Mouse (Mus musculus) layer of hippocampus, postnatal 25 days (tissue): ENCODE measurements around the gene Rp9. TPM values are rescaled to one million over a fixed set of nuclear protein-coding genes. Genes with fewer than 3 reads are reported as not detected.
"Not testable (repeated sequence)": the region's sequence is repeated elsewhere in the genome, so short reads cannot be mapped to it uniquely, and the experiment has no call there.

Experiments used
- DNase-seq, 2 experiments: peaks; one replicate each; pipeline ENCODE4 v3.0.0; 2022; ENCODE audit warnings: mixed read lengths in 2 of 2, low spot score in 1 of 2; ENCODE audit errors: extremely low spot score in 1 of 2
- total RNA-seq, 2 experiments: library from RNA; stranded (reverse); gene quantifications; 2 replicates each; pipeline ENCODE4 v1.2.3; 2021

Gene Rp9
- total RNA-seq, 2 experiments from 2014 or later: 29.2 to 32.4 TPM

DNA sequence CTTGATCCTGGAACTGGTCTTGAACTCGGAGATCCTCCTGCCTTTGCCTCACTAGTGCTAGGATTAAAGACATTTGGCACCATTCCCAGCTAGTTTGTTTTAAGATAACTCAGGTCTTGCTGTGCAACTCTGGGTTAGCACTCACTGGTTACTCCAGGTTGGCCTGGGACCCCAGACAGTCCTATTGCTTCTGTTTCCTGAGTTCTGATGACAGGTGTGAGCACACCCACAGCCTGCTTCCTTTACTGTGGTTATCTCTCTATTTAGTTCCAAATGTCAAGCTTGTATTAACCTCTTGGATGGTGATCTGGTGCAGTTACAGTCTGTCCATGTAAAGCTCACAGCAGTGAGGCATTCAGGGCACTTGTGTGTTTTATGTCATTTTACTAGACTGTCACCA, 46.0 kb downstream of the Rp9 start:
- DNase-seq: no peak

DNA sequence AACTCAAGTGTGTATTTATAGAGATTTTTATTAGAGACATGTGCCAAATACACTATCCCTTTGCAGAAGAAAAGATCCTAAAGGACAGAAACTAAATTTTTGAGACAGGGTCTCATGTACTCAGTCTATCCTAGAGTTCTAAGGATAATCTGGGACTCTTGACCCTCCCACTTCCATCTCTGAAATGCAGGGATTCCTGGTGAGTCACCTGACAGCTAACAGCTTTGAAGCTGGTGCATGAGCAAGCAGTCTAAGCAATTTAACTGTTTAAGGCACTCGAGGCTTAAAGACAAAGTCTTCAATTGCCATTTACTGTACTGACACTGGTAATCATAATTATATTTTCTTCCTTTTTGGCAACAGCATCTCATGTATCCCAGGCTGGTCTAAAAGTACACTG, 47.0 kb downstream of the Rp9 start:
- DNase-seq: no peak

DNA sequence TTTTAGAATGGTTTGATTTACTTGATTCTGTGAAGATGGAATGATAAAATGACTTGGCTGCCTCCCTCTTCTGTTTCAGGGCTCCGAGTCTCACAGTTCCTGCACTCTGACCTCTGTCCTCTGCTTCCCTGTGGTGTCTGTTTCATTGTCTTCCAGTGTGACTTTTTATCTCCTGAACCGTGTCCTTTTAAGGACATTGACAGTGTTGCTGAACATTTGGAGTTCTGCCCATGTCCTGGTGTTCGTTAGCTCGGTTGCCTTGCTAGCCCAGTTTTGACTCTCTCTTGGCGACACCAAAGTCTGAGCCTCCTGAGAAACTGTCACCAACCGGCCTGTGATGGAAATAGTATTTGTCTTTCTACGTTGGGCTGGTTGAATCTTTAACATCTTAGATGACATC, 49.1 kb downstream of the Rp9 start:
- no peak for DNase-seq

DNA sequence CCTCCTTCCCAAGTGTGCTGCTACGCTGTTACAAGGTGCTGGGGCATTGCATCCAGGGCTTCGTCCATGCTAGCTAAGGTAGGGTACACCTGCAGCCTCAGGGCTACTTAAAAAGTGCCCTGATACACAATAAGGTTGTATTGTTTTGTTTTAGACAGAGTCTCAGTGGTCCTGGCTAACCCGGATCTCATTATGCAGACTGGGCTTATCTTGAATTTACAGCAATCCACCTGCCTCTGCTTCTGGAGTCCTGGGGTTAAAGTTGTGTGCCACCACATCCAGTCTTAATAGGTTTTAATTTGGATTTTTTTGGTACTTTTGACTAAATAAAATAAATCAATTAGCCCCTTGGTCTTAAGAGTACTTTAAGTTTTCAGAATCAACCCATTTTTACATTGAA, 49.7 kb downstream of the Rp9 start:
- no peak for DNase-seq

DNA sequence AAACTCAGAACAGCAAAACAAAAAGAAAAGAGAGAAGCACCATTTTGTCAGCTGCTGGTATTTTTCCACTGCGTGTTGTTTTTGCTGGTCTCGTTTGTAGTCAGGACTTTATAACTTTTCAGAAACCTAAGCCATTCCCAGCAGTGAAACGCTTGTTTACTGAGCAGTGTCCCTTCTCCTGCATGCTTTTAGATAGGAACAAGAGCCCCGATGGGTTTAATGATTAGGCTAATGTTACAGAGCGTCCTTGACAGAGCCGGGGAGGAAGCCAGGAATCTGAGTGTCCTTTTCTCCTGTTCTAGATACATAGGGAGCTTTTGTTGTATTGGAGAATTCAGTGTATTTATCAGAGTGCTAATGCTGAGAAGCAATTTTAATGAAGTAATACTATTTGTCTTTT, 52.0 kb downstream of the Rp9 start:
- no peak for DNase-seq

DNA sequence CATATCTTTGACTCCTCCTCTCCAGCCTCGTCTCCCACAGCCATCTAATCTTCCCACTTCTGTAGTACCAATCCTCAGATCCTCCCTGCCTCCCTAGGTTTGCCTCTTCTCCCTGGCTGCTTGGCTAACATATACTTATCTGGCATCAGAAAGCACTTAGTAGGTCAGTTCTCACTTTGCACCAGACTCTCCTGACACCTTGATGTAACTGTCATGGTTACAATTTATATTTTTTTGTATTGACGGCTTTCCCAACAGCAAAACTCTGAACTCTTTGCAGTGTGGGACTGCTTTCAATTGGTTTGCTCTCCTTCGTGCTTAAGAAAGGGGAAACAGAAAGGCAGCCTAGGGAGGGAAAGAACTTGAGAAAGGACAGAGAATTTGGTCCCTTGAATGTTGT, 53.4 kb downstream of the Rp9 start:
- no peak for DNase-seq

DNA sequence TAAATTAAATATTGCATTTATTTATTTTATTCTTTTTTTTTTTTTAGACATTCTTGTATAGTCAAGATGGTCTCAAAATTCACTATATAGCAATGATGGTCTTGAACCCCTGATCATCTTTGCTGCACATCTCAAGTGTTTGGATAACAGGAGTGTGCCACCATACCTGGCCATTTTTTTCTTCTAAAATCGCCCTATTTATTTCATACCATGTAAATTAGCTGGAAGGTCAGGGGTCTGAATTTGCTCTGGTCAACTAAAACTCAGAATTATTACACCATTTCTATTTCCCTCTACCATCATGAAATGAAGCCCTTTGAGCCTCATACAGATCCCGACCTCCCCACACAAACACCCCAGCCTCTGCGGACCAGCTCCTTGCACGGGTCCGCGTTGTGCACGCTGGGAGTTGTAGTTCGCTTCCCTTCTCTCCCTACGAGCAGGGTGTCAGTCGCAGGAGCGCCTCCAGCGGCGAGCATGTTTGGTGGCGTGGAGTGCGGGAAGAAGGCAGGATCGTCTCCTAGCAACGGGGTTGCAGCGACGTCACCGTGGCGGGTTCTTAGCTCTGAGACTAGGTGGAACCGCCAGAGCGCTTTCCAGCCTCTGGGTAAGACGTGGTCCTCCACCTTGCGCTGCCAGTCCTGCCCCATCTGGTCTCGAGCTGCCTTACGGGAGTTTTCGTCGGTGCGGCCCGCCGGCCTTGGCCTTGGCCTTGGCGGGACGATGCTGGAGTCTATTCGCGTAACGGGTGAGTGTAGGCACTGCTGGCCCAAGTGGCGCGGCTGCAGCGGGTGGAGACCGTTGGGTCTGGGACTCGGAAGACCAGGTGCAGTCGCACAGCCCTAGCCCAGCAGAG, 58.3 kb downstream of the Rp9 start, which contains the start of gene 9530077C05Rik:
9530077C05Rik (plus strand) TSS at position 512 of the 856 bp plus-strand sequence.
- peak; percentile 91 to 94 for DNase-seq

DNA sequence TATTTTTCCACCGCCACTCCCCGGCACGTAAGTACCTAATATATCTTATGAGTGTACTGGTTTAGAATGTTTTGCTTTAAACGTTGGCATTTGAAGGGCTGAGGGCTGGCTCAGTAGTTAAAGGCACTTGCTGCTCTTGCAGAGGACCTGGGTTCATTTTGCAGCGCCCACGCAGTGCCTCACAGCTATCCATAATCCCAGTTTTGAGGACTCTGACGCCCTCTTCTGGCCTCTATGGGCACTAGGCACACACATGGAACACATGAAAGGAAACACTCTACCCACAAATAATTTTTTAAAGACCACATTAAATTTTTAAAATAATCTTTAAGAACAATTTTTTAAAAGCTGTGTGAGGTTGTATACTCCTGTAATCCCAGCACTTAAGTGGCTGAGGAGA, 60.0 kb downstream of the Rp9 start:
- DNase-seq: no peak

DNA sequence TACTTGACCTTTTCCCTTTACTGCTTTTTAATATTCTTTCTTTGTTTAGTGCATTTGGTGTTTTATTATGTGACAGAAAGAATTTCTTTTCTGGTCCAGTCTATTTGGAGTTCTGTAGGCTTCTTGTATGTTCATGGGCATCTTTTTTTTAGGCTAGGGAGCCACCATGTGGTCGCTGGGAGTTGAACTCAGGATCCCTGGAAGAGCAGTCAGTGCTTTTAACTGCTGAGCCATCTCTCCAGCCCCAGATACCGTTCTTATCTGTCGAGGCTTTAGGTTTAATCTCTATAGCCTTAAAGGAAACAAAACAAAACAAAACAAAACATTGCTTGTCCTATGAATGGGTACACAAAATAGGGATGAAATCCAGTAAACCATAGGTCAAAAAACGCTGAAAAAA, 61.2 kb downstream of the Rp9 start:
- DNase-seq: peak in 1 of 2 experiments; percentile 26

DNA sequence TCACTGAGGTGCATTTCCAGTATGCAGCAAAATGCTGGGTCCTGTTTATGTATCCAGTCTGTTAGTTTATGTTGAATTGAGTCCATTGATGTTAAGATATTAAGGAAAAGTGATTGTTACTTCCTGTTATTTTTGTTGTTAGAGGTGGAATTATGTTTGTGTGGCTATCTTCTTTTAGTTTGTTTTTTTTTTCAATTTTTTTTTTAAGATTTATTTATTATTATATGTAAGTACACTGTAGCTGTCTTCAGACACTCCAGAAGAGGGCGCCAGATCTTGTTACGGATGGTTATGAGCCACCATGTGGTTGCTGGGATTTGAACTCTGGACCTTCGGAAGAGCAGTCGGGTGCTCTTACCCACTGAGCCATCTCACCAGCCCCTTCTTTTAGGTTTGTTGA, 61.9 kb downstream of the Rp9 start:
- DNase-seq: not testable (repeated sequence)

DNA sequence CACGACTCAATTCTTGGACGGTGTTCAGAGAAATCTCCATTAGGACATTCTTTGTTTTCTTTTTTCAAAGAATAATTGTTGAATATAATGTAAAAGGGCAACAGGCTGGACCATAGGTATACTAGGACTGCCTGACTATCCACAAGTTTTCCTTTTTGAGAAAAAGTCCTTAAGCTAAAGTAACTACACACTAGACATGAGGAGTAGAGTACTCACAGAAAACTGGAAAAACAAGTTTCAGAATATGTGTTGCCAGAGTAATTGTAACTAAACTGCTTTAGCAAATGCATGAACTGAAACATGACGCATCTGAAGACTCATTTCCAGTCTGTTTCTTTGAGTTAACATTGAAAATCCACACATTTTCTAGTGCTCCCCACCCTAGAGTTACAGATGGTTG, 64.1 kb downstream of the Rp9 start:
- no peak for DNase-seq

DNA sequence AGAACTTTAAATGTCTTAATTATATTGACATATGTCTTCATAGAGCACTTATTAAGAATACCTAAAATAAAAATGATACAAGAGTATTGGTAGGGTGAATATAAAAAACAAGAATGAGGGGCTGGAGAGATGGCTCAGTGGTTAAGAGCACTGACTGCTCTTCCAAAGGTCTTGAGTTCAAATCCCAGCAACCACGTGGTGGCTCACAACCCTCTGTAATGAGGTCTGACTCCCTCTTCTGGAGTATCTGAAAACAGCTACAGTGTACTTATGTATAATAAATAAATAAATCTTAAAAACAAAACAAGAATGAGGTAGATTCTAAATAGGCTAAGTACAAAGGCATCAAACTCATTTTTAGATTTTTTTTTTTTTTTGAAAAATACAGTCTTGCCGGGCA, 66.0 kb downstream of the Rp9 start:
- DNase-seq: not testable (repeated sequence)

DNA sequence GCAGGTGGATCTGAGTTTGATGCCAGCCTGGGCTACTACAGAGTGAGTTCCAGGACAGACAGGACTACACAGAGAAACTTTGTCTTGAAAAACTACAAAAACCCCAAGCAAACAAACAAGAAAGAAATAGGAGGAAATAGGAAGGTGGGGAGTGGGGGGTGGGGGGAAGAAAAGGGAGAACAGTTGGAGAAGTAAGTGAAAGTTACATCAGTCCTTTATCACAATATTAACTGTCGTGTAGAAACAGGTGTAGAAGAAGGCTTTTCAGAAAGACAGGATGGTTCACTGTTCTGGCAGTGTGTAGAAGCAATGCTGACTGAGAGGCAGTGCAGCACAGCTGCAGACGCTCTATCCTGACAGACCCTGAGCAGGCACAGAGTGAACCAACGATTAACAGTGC, 66.6 kb downstream of the Rp9 start:
- no peak for DNase-seq

DNA sequence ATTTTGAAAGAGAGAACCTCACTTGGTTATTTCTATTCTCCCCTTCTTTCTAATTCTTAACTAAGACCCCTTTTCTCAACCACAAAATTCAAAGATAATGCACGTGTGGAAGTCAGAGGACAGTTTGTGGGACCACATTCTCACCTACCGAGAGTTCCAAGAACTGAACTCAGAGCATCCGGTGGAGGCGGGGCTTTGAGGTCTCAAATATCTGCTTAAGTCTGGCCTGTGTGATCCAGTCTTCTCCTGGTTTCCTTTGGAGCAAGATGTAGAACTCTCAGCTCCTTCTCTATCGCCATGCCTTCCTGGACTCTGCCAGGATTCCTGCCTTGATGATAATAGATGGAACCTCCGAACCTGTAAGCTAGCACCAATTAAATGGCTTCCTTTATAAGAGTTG, 67.5 kb downstream of the Rp9 start:
- no peak for DNase-seq

DNA sequence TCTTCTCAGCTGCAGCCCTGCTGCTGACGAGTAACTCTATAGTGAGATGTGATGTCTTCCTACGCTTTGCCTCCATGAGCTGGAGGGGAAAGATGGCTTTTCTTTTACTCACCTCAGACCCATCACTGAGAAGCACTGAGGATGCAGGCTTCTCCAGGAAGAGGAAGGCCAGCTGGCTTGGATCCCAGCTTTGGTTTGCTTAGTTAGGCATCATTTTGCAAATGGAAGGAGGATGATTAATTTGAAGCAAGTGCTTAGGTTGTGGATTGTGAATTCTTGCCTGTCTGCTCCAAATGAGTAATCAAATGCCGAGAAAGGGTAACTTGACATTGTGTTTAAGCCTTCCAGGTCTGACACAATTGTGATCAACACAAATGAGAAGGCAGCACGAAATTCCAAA, 70.5 kb downstream of the Rp9 start:
- DNase-seq: no peak

DNA sequence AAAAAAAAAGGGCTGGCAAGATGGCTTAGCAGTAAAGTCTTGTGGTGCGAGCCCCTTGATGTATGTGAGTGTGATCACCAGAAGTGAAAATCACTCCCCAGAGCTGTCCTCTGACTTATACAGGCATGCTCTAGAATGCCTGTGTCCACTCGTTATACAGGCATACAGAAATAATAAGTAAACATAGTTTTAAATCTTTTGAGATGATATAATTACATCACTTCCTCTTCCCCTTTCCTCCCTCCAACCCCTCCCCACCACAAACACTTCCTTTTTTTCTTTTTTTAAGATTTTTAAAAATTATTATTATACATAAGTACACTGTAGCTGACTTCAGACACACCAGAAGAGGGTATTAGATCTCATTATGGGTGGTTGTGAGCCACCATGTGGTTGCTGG, 74.8 kb downstream of the Rp9 start:
- DNase-seq: no peak

DNA sequence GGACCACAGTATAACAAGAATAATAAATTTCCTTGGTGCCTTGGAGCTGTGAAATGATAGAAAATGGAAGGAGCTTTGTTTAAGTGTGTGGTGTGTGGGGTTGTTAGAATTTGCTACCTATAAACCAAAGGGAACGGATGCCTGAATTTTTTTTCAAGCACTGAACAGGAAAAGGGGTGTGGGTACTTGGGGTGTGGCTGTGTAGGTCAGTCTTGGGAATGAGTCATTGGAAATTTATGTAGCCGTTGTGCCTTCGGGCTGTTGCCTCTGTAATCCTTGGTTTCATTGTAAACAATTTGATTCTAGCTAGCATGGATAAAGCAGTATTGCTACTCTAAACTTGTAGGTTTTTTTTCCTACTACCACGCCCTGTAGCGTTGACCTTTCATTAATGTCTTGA, 79.2 kb downstream of the Rp9 start:
- DNase-seq: no peak

DNA sequence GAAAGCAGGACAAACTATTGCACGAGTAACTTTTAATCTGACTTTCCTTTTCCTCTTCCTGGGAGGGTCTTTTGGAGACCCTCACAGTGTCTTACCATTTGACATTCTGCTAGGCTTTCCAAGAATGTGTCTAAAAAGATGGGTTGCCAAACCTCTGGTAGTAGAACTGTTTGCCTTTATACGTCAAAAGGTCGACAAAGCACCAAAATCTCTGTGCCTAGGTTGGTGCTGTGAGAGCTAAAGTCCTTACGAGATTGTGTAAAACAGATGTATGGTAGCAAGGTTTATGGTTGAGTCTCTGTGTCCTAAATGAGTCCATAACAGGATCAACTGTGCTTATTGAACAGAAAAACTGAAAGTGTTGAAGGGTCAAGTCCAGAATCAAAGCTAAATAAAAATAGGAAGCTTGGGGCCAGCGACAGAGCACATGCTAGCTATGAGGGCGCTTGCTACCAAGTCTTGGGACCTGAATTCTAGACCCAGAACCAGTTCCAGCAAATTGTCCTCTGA, 79.8 kb downstream of the Rp9 start:
- DNase-seq: no peak

DNA sequence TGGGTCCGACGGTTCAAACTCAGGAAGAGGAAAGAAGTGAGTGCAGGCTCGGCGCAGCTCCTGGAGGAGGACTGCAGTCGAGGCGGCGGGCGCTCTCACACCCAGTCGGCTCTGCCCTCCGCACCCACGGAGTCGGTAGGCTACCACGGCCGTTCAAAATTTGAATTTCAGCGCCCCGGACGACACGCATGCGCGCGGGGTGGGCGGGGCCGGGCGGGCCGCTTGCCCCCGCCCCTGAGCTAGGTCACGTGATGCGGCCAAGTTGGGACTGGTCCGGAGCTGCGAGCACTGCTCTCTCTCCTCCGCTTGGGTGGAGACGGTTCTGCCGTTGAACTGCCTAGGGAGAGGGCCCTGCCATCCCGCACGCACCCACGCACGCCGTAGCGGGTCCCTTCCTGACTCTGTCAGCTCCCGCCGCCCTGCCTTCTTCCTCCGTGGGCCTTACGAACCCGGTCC, 80.5 kb downstream of the Rp9 start, which contains the start of gene Anln:
Anln (minus strand) TSS at position 168 of the 456 bp plus-strand sequence.
- DNase-seq: peak; percentile 76 to 86

DNA sequence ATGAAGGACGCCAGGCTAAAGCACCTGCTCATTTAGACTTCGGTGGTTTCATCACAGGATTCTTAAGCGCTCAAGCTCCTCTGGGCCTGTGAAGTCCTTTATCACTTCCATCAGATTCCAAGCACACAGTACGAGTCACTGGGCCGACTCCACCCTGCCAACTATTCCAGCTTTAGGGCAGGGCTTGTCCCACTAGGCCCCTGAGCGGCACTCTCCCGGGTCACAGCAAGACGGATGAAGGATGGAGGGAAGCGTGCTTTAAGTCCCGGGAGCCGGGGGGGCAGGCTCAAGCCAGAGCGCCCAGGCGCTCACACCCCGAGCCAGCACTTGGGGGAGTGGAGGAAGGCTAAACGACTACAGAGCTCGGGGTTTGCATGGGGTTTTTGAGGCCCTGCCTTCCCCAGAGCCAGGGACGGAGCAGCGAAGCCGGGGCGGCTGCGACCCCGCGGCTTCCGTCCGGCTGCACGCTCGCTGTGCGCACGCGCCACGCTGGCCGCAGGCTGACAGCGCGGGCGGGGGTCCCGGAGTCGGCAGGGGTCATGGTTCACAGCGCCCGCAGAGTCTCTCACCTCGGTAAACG, 81.1 kb downstream of the Rp9 start:
- DNase-seq: no peak

DNA sequence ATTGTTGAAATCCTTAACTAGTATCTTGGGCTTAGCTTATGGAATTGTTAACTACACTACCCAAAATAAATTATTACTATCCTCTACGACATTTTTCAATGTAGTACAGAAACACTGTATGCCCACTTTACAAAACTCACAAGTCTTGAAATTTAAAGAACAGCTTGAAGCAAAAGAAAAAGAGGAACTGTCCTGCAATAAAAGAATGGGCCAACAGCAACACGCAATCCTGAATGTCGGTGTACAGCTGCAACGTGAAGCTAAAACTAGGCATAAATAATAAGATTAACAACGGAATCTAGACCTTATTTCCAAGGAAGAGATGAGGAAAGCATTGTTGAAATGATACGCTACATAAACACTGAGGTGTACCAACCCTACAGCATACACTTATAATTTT, 81.6 kb downstream of the Rp9 start:
- no peak for DNase-seq

DNA sequence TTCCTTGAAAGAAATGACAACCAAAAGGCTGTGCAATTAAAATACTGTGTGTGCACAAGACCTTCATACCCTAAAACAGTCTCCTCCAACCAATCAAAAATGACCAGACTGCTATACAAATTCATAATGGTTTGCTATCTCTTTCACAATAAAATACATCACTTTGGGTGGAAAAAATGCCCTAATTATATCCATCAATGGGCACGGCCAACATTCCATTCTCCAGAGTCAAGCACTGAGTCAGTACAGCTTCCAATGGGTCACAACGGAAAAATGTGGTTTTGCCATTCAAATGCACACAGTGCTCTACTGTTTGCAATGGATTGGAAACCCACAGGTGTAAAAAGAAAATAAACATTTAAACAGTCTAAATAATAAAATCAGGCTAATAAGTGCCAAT, 83.7 kb downstream of the Rp9 start:
- DNase-seq: no peak
